Mouse (Mus musculus): ENCODE measurements around the gene Tmem238. TPM values are rescaled to one million over a fixed set of nuclear protein-coding genes. Genes with fewer than 3 reads are reported as not detected.
A peak's percentile ranks its signal among the peaks of the same experiment; 100 is the strongest.

The Tmem238 gene
- 1.7 and 4.7 TPM in 2 replicates for total RNA-seq (2014; fragmentation: Nextera tagmentation)
- 6.8 and 12.1 TPM in 2 replicates for total RNA-seq (2017)
- 40.6 and 61.2 TPM in 2 replicates for polyA plus RNA-seq (2012)

- no peak for ATAC-seq (ENCODE audit: extremely low read depth, insufficient number of reproducible peaks, low FRiP score, poor library complexity, severe bottlenecking)
- no peak for TF ChIP-seq TAL1 (conservative IDR thresholded peaks at IDR 0.05; ENCODE audit: low read depth, low read length)
- no peak for TF ChIP-seq GATA1 (IDR thresholded peaks at IDR 0.05; ENCODE audit: borderline replicate concordance, low read length)
- TF ChIP-seq CTCF (IDR thresholded peaks at IDR 0.05; ENCODE audit: low read depth, low read length): no peak
- TF ChIP-seq POLR2AphosphoS5 (IDR thresholded peaks at IDR 0.05; ENCODE audit: insufficient replicate concordance, low read depth, low read length): no peak
- TF ChIP-seq GATA2 (IDR thresholded peaks at IDR 0.05; ENCODE audit: borderline replicate concordance, low read depth, low read length): no peak
- Histone ChIP-seq H3K9me3 (replicated peaks) (no peaks in the 10 kb centered on the region), H3K27me3 (ENCODE audit: insufficient read depth, low read length) (no peaks in the 10 kb centered on the region), H3K36me3 (replicated peaks) (peaks cover 46% of the 10 kb centered on the region), H3K4me1 (ENCODE audit: insufficient read depth, low read depth, low read length) (peaks cover 60% of the 10 kb centered on the region), H3K4me3 (ENCODE audit: low read depth, low read length) (peak within 1 kb of the TSS; percentile 83)
- peak; percentile 57 for DNase-seq (ENCODE audit: low spot score)
Measured at GRCm38 (mm10) chr7:4789436-4789935, at the start of gene Tmem238. Tmem238 (minus strand) TSS chr7:4789656.

DNA sequence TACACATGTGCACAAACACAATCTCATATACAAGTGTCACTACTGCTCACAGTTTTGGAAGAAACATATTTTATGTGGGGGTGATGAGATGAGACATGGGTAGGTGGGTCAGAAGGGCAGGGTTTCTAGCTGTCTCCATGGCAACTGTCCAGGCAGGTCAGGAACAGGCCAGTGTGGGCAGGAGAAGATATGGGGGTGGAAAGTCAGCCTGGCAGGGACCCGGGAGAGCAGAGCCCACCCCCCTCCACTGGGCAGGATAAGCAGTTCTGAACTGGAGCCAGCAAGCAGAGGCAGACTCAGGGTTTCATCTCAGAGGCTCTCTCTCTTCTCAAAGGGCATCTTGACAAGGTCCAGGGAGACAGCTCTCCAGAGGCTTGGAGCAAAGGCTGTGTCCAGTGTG, 48.2 kb upstream of the Tmem238 start:
- Histone ChIP-seq H3K4me1 (ENCODE audit: insufficient read depth, low read depth, low read length) (0 out of 2 replicates have a peak, but pooled peaks cover under 1% of the 10 kb centered on the region), H3K27me3 (ENCODE audit: insufficient read depth, low read length) (peaks cover 32% of the 10 kb centered on the region), H3K9me3 (replicated peaks) (no peaks in the 10 kb centered on the region), H3K36me3 (replicated peaks) (no peaks in the 10 kb centered on the region), H3K4me3 (ENCODE audit: low read depth, low read length) (no peak overlapping the region)
- TF ChIP-seq GATA1 (IDR thresholded peaks at IDR 0.05; ENCODE audit: borderline replicate concordance, low read length) (no peak), POLR2AphosphoS5 (IDR thresholded peaks at IDR 0.05; ENCODE audit: insufficient replicate concordance, low read depth, low read length) (no peak), CTCF (IDR thresholded peaks at IDR 0.05; ENCODE audit: low read depth, low read length) (no peak)
- DNase-seq (ENCODE audit: low spot score) (no peak), ATAC-seq (ENCODE audit: extremely low read depth, insufficient number of reproducible peaks, low FRiP score, poor library complexity, severe bottlenecking) (no peak)

DNA sequence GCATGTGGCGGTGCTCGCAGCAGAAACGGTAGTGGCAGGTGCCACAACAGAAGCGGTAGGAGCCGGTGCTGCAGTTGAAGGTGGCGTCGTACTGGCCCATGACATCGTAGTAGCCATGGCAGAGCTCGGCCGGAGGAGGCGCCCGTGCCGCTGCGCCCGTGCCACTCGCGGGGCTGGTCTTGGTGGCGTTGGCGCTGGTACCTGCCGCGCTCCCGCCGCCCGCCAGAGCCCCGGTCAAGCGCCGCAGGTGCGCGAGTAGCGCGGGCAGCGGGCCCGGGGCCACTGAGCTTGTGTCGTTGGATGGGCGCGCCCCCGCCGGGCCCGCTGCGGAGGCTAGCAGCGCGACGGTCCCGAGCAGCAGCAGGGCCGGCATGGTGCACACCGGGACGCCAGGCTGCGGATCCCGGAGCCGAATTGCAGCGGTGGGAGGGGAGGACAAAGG, 46.9 kb upstream of the Tmem238 start:
- Histone ChIP-seq H3K36me3 (replicated peaks) (no peaks in the 10 kb centered on the region), H3K9me3 (replicated peaks) (no peaks in the 10 kb centered on the region), H3K4me1 (ENCODE audit: insufficient read depth, low read depth, low read length) (no peaks in the 10 kb centered on the region), H3K27me3 (ENCODE audit: insufficient read depth, low read length) (peaks cover 26% of the 10 kb centered on the region; the same call in 1 of the 2 replicates), H3K4me3 (ENCODE audit: low read depth, low read length) (no peak overlapping the region)
- ATAC-seq (ENCODE audit: extremely low read depth, insufficient number of reproducible peaks, low FRiP score, poor library complexity, severe bottlenecking): no peak
- DNase-seq (ENCODE audit: low spot score): no peak
- TF ChIP-seq GATA1 (IDR thresholded peaks at IDR 0.05; ENCODE audit: borderline replicate concordance, low read length): no peak
- no peak for TF ChIP-seq CTCF (IDR thresholded peaks at IDR 0.05; ENCODE audit: low read depth, low read length)
- no peak for TF ChIP-seq GATA2 (IDR thresholded peaks at IDR 0.05; ENCODE audit: borderline replicate concordance, low read depth, low read length)
- no peak for TF ChIP-seq TAL1 (conservative IDR thresholded peaks at IDR 0.05; ENCODE audit: low read depth, low read length)
- TF ChIP-seq POLR2AphosphoS5 (IDR thresholded peaks at IDR 0.05; ENCODE audit: insufficient replicate concordance, low read depth, low read length): no peak

GRCm38 (mm10) chr7:4835631-4836327, 46.3 kb upstream of the Tmem238 start:
- ATAC-seq (ENCODE audit: extremely low read depth, insufficient number of reproducible peaks, low FRiP score, poor library complexity, severe bottlenecking) (no peak), DNase-seq (ENCODE audit: low spot score) (no peak)
- Histone ChIP-seq H3K4me3 (ENCODE audit: low read depth, low read length) (no peak overlapping the region), H3K9me3 (replicated peaks) (no peaks in the 10 kb centered on the region), H3K27me3 (ENCODE audit: insufficient read depth, low read length) (peaks cover 26% of the 10 kb centered on the region; the same call in 1 of the 2 replicates), H3K4me1 (ENCODE audit: insufficient read depth, low read depth, low read length) (no peaks in the 10 kb centered on the region), H3K36me3 (replicated peaks) (no peaks in the 10 kb centered on the region)
- no peak for TF ChIP-seq POLR2AphosphoS5 (IDR thresholded peaks at IDR 0.05; ENCODE audit: insufficient replicate concordance, low read depth, low read length)
- TF ChIP-seq CTCF (IDR thresholded peaks at IDR 0.05; ENCODE audit: low read depth, low read length): no peak
- TF ChIP-seq TAL1 (conservative IDR thresholded peaks at IDR 0.05; ENCODE audit: low read depth, low read length): no peak
- TF ChIP-seq GATA2 (IDR thresholded peaks at IDR 0.05; ENCODE audit: borderline replicate concordance, low read depth, low read length): no peak
- TF ChIP-seq GATA1 (IDR thresholded peaks at IDR 0.05; ENCODE audit: borderline replicate concordance, low read length): no peak

DNA sequence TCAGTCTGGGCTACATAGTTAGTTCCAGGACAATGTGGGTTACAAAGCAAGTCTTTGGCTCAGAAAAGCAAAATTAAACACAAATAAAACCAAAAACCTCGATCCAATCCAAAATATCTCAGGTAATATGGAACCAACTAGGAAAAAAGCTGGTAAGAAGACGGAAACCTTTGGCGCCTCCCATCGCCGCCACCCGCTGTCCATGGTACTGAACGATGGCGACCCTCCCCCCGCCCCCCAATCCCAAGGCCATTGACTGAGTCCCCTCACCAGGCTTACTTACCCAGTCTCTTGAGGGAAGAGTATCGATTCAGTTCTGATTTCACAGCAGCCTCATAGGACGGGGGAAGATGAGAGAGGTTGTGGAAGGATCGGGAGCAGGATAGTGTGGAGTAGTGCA, 41.0 kb upstream of the Tmem238 start:
- peaks cover 6% of the 10 kb centered on the region for H3K27me3 ChIP-seq (ENCODE audit: insufficient read depth, low read length)
- ATAC-seq (ENCODE audit: extremely low read depth, insufficient number of reproducible peaks, low FRiP score, poor library complexity, severe bottlenecking) (no peak), DNase-seq (ENCODE audit: low spot score) (no peak)

DNA sequence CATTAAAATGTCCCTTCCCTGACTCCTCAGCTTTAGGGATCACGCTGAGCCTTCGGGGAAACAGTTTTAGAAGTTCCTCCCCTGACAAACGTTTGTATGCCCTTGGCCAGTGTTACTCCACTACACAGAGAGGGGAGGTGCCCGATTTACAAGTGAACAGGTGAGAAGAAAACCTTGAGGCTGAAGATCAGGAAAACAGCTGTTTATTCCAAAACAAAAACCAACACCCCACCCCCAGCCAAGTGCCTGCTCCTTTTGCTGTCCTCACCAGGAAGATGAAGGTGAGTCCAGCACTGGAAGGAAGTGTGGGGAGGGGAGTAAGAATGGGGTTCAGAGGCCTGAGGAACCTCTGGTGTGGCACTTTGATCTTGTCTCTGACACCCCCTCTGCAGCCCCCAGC, 35.9 kb upstream of the Tmem238 start:
- no peaks in the 10 kb centered on the region for H3K9me3 ChIP-seq (replicated peaks)
- ATAC-seq (ENCODE audit: extremely low read depth, insufficient number of reproducible peaks, low FRiP score, poor library complexity, severe bottlenecking) (no peak), DNase-seq (ENCODE audit: low spot score) (no peak)
- no peaks in the 10 kb centered on the region for H3K36me3 ChIP-seq (replicated peaks)
- H3K4me3 ChIP-seq (ENCODE audit: low read depth, low read length): no peak overlapping the region
- peaks cover 21% of the 10 kb centered on the region for H3K27me3 ChIP-seq (ENCODE audit: insufficient read depth, low read length)
- no peaks in the 10 kb centered on the region for H3K4me1 ChIP-seq (ENCODE audit: insufficient read depth, low read depth, low read length)
- TF ChIP-seq GATA1 (IDR thresholded peaks at IDR 0.05; ENCODE audit: borderline replicate concordance, low read length) (no peak), GATA2 (IDR thresholded peaks at IDR 0.05; ENCODE audit: borderline replicate concordance, low read depth, low read length) (no peak), POLR2AphosphoS5 (IDR thresholded peaks at IDR 0.05; ENCODE audit: insufficient replicate concordance, low read depth, low read length) (no peak), CTCF (IDR thresholded peaks at IDR 0.05; ENCODE audit: low read depth, low read length) (no peak), TAL1 (conservative IDR thresholded peaks at IDR 0.05; ENCODE audit: low read depth, low read length) (no peak)

More for the DNA sequence above, 41.0 kb upstream of the Tmem238 start:
- no peak overlapping the region for H3K4me3 ChIP-seq (ENCODE audit: low read depth, low read length)
- no peaks in the 10 kb centered on the region for H3K36me3 ChIP-seq (replicated peaks)
- no peaks in the 10 kb centered on the region for H3K4me1 ChIP-seq (ENCODE audit: insufficient read depth, low read depth, low read length)
- TF ChIP-seq CTCF (IDR thresholded peaks at IDR 0.05; ENCODE audit: low read depth, low read length) (no peak), TAL1 (conservative IDR thresholded peaks at IDR 0.05; ENCODE audit: low read depth, low read length) (no peak), GATA1 (IDR thresholded peaks at IDR 0.05; ENCODE audit: borderline replicate concordance, low read length) (no peak), POLR2AphosphoS5 (IDR thresholded peaks at IDR 0.05; ENCODE audit: insufficient replicate concordance, low read depth, low read length) (no peak), GATA2 (IDR thresholded peaks at IDR 0.05; ENCODE audit: borderline replicate concordance, low read depth, low read length) (no peak)
- no peaks in the 10 kb centered on the region for H3K9me3 ChIP-seq (replicated peaks)

Data from G1E (cell line).